Mouse (Mus musculus) E14TG2a.4 (cell line): ENCODE measurements around the gene Dnajb2.

Source experiments
- H3K27me3 ChIP-seq: 2 replicates; pipeline ENCODE4 v1.6.1; 2014; ENCODE audit warnings: low read length, control low read depth; ENCODE audit not compliant: insufficient read depth
- H3K36me3 ChIP-seq: 2 replicates; pipeline ENCODE4 v1.6.1; 2014; ENCODE audit warnings: low read length, control low read depth; ENCODE audit not compliant: insufficient read depth
- H3K4me1 ChIP-seq: replicated peaks from 2 replicates; pipeline ENCODE4 v1.6.1; 2014; ENCODE audit warnings: low read depth, low read length, control low read depth
- H3K4me3 ChIP-seq: replicated peaks from 2 replicates; pipeline ENCODE4 v1.5.1; 2014; ENCODE audit warnings: mild to moderate bottlenecking, low read length
- H3K9me3 ChIP-seq: 2 replicates; pipeline ENCODE4 v1.6.1; 2014; ENCODE audit warnings: low read length, control low read depth
- CTCF ChIP-seq: conservative IDR thresholded peaks from 2 replicates; pipeline ENCODE4 v1.5.1; 2014; ENCODE audit warnings: low read length
- NANOG ChIP-seq: IDR thresholded peaks from 2 replicates; pipeline ENCODE4 v1.6.1; 2014; ENCODE audit warnings: borderline replicate concordance, low read length, mixed read lengths
- POU5F1 ChIP-seq: IDR thresholded peaks from 2 replicates; pipeline ENCODE4 v1.6.1; 2014; ENCODE audit warnings: low read length, borderline replicate concordance

The Dnajb2 gene

GRCm38 (mm10) chr1:75216797-75217585, 19.2 kb upstream of the Dnajb2 start:
- peaks cover 16% of the 10 kb centered on the region for H3K27me3 ChIP-seq
- peak overlapping the region; percentile 91 for H3K4me3 ChIP-seq
- peaks cover 60% of the 10 kb centered on the region for H3K36me3 ChIP-seq
- no peak for TF ChIP-seq NANOG
- no peak for TF ChIP-seq POU5F1
- TF ChIP-seq CTCF, result no peak
- H3K4me1 ChIP-seq, result peaks cover 95% of the 10 kb centered on the region
- H3K9me3 ChIP-seq, result no peaks in the 10 kb centered on the region

GRCm38 (mm10) chr1:75217893-75218226, 18.3 kb upstream of the Dnajb2 start:
- Histone ChIP-seq H3K9me3 (no peaks in the 10 kb centered on the region), H3K36me3 (peaks cover 52% of the 10 kb centered on the region), H3K27me3 (peaks cover 16% of the 10 kb centered on the region), H3K4me1 (peaks cover 95% of the 10 kb centered on the region), H3K4me3 (peak overlapping the region; percentile 91)
- TF ChIP-seq CTCF (no peak), NANOG (no peak), POU5F1 (no peak)

GRCm38 (mm10) chr1:75218227-75219001, 17.8 kb upstream of the Dnajb2 start:
- Histone ChIP-seq H3K36me3 (peaks cover 46% of the 10 kb centered on the region), H3K4me1 (peaks cover 95% of the 10 kb centered on the region), H3K4me3 (peak overlapping the region; percentile 91), H3K27me3 (peaks cover 16% of the 10 kb centered on the region), H3K9me3 (no peaks in the 10 kb centered on the region)
- TF ChIP-seq NANOG, result no peak
- no peak for TF ChIP-seq POU5F1
- TF ChIP-seq CTCF, result no peak

- H3K9me3 ChIP-seq, result no peaks in the 10 kb centered on the region
- H3K36me3 ChIP-seq, result peaks cover 39% of the 10 kb centered on the region
- peaks cover 95% of the 10 kb centered on the region for H3K4me1 ChIP-seq
- TF ChIP-seq POU5F1 (no peak), NANOG (no peak), CTCF (no peak)
- peak overlapping the region; percentile 91 for H3K4me3 ChIP-seq
- H3K27me3 ChIP-seq, result peaks cover 16% of the 10 kb centered on the region
These were observed 17.1 kb upstream of the Dnajb2 start for GRCm38 (mm10) chr1:75219078-75219477.

GRCm38 (mm10) chr1:75219531-75219930, 16.7 kb upstream of the Dnajb2 start, which contains the start of gene Tuba4a:
Gene Tuba4a, minus strand, starts transcription at chr1:75219865.
- no peak for TF ChIP-seq CTCF
- TF ChIP-seq POU5F1, result no peak
- no peak for TF ChIP-seq NANOG
- H3K9me3 ChIP-seq, result no peaks in the 10 kb centered on the region

GRCm38 (mm10) chr1:75221538-75221937, 14.7 kb upstream of the Dnajb2 start:
- Histone ChIP-seq H3K4me3 (peak overlapping the region; percentile 60; the same call in 1 of the 2 replicates), H3K9me3 (no peaks in the 10 kb centered on the region), H3K36me3 (peaks cover 15% of the 10 kb centered on the region), H3K4me1 (peaks cover 95% of the 10 kb centered on the region), H3K27me3 (peaks cover 16% of the 10 kb centered on the region)
- TF ChIP-seq CTCF (no peak), NANOG (no peak), POU5F1 (no peak)

More at GRCm38 (mm10) chr1:75219531-75219930, 16.7 kb upstream of the Dnajb2 start, which contains the start of gene Tuba4a:
- H3K36me3 ChIP-seq, result peaks cover 35% of the 10 kb centered on the region
- peaks cover 16% of the 10 kb centered on the region for H3K27me3 ChIP-seq
- peaks cover 95% of the 10 kb centered on the region for H3K4me1 ChIP-seq
- peak within 1 kb of the TSS; percentile 91 for H3K4me3 ChIP-seq

- H3K36me3 ChIP-seq, result peaks cover under 1% of the 10 kb centered on the region; the same call in 1 of the 2 replicates
- no peak for TF ChIP-seq POU5F1
- no peak for TF ChIP-seq CTCF
- TF ChIP-seq NANOG, result no peak
- peaks cover 95% of the 10 kb centered on the region for H3K4me1 ChIP-seq
- peak overlapping the region; percentile 60 for H3K4me3 ChIP-seq
- peaks cover 16% of the 10 kb centered on the region for H3K27me3 ChIP-seq
- no peaks in the 10 kb centered on the region for H3K9me3 ChIP-seq
These were observed 13.3 kb upstream of the Dnajb2 start for GRCm38 (mm10) chr1:75222926-75223325.

GRCm38 (mm10) chr1:75223532-75223931, 12.7 kb upstream of the Dnajb2 start:
- H3K27me3 ChIP-seq, result peaks cover 16% of the 10 kb centered on the region
- H3K36me3 ChIP-seq, result no peaks in the 10 kb centered on the region
- peak overlapping the region; percentile 60 for H3K4me3 ChIP-seq
- H3K4me1 ChIP-seq, result peaks cover 97% of the 10 kb centered on the region
- TF ChIP-seq NANOG, result no peak
- TF ChIP-seq POU5F1, result no peak
- no peak for TF ChIP-seq CTCF
- no peaks in the 10 kb centered on the region for H3K9me3 ChIP-seq
